Mouse (Mus musculus) kidney, embryonic 15.5 days (tissue): ENCODE measurements at regions not wholly inside any gene's neighbourhood (a gene's known extent, or its start where the extent isn't known, plus 50 kb on each side); places are given as distances from the start of the nearest gene placed in this dataset.
A peak's percentile ranks its signal among the peaks of the same experiment; 100 is the strongest.

ENCODE experiments used
- ATAC-seq: fragments of 200-750 bp; cut with Nextera tagmentation; replicated peaks from 2 replicates; pipeline ENCODE4 v1.8.0; 2017; ENCODE audit warnings: moderate TSS enrichment; ENCODE audit not compliant: low FRiP score
- H3K27ac ChIP-seq: fragments of 300-500 bp; sonication (generic); 2 replicates; pipeline ENCODE4 v1.5.1; 2015; ENCODE audit warnings: mild to moderate bottlenecking, inconsistent platforms
- H3K27me3 ChIP-seq: fragments of 300-500 bp; sonication (generic); 2 replicates; pipeline ENCODE4 v1.6.1; 2015; ENCODE audit warnings: inconsistent platforms
- H3K36me3 ChIP-seq: fragments of 300-500 bp; sonication (generic); 2 replicates; pipeline ENCODE4 v1.6.1; 2015; ENCODE audit warnings: inconsistent platforms
- H3K4me1 ChIP-seq: fragments of 300-500 bp; sonication (generic); 2 replicates; pipeline ENCODE4 v1.6.1; 2015; ENCODE audit warnings: inconsistent platforms
- H3K4me2 ChIP-seq: fragments of 300-500 bp; sonication (generic); 2 replicates; pipeline ENCODE4 v1.6.1; 2015; ENCODE audit warnings: moderate library complexity, mild to moderate bottlenecking, inconsistent platforms
- H3K4me3 ChIP-seq: fragments of 300-500 bp; sonication (generic); replicated peaks from 2 replicates; pipeline ENCODE4 v1.5.1; 2015; ENCODE audit warnings: mild to moderate bottlenecking, inconsistent platforms
- H3K9ac ChIP-seq: fragments of 300-500 bp; sonication (generic); 2 replicates; pipeline ENCODE4 v1.6.1; 2015; ENCODE audit warnings: mild to moderate bottlenecking, inconsistent platforms
- H3K9me3 ChIP-seq: fragments of 300-500 bp; sonication (generic); replicated peaks from 2 replicates; pipeline ENCODE4 v1.6.1; 2016; ENCODE audit warnings: inconsistent platforms
- WGBS: fragments of 180-500 bp; shearing (Covaris S2); methylation state at CpG from one replicate; pipeline ENCODE4 v1.1.7; 2015; ENCODE audit warnings: mixed read lengths; 5-methylcytosine and 5-hydroxymethylcytosine counted together

- ATAC-seq = no peak
Observed at GRCm38 (mm10) chr19:45288722-45289121, 53.1 kb upstream of the Lbx1 start.

GRCm38 (mm10) chr19:45297812-45298211, 62.2 kb upstream of the Lbx1 start:
- ATAC-seq = no peak
- no peak overlapping the region for H3K9ac ChIP-seq
- H3K9me3 ChIP-seq = no peaks in the 10 kb centered on the region
- H3K36me3 ChIP-seq = no peaks in the 10 kb centered on the region
- peaks cover 77% of the 10 kb centered on the region for H3K27me3 ChIP-seq
- H3K4me1 ChIP-seq = peaks cover 46% of the 10 kb centered on the region
- 36% methylated on average over 3 of the region's 3 CpGs for WGBS
- H3K4me2 ChIP-seq = no peak overlapping the region
- no peak overlapping the region for H3K27ac ChIP-seq
- no peak overlapping the region for H3K4me3 ChIP-seq

More at GRCm38 (mm10) chr19:45288722-45289121, 53.1 kb upstream of the Lbx1 start:
- no peaks in the 10 kb centered on the region for H3K36me3 ChIP-seq
- no peak overlapping the region for H3K27ac ChIP-seq
- no peaks in the 10 kb centered on the region for H3K9me3 ChIP-seq
- peaks cover 33% of the 10 kb centered on the region for H3K27me3 ChIP-seq
- H3K9ac ChIP-seq = no peak overlapping the region
- H3K4me2 ChIP-seq = no peak overlapping the region
- H3K4me1 ChIP-seq = peaks cover 9% of the 10 kb centered on the region
- no peak overlapping the region for H3K4me3 ChIP-seq
- 81% methylated on average over 2 of the region's 2 CpGs for WGBS

GRCm38 (mm10) chr19:45299341-45299740, 63.7 kb upstream of the Lbx1 start:
- H3K27me3 ChIP-seq = peaks cover 80% of the 10 kb centered on the region
- WGBS = 78% methylated on average over 3 of the region's 3 CpGs
- H3K4me1 ChIP-seq = peaks cover 43% of the 10 kb centered on the region
- H3K9me3 ChIP-seq = no peaks in the 10 kb centered on the region
- no peaks in the 10 kb centered on the region for H3K36me3 ChIP-seq
- ATAC-seq = no peak
- no peak overlapping the region for H3K27ac ChIP-seq
- H3K4me3 ChIP-seq = no peak overlapping the region
- H3K4me2 ChIP-seq = no peak overlapping the region
- H3K9ac ChIP-seq = no peak overlapping the region

- H3K9me3 ChIP-seq = no peaks in the 10 kb centered on the region
- H3K4me2 ChIP-seq = no peak overlapping the region
- WGBS = 59% methylated on average over 5 of the region's 5 CpGs
- no peak overlapping the region for H3K27ac ChIP-seq
- H3K4me1 ChIP-seq = peaks cover 41% of the 10 kb centered on the region
- no peaks in the 10 kb centered on the region for H3K36me3 ChIP-seq
- H3K4me3 ChIP-seq = no peak overlapping the region
- H3K27me3 ChIP-seq = peaks cover 81% of the 10 kb centered on the region
- ATAC-seq = no peak
- no peak overlapping the region for H3K9ac ChIP-seq
Observed at GRCm38 (mm10) chr19:45299768-45300167, 63.8 kb upstream of the Btrc start.

- H3K36me3 ChIP-seq = no peaks in the 10 kb centered on the region
- peaks cover 84% of the 10 kb centered on the region for H3K27me3 ChIP-seq
- H3K4me3 ChIP-seq = peak overlapping the region; percentile 52
- WGBS = 6% methylated on average over 22 of the region's 22 CpGs
- 0 out of 2 replicates have a peak, but pooled peaks have one; percentile 34 for ATAC-seq
- peaks cover 33% of the 10 kb centered on the region for H3K4me1 ChIP-seq
- H3K9ac ChIP-seq = peak overlapping the region; percentile 54; the same call in 1 of the 2 replicates
- no peak overlapping the region for H3K27ac ChIP-seq
- H3K9me3 ChIP-seq = no peaks in the 10 kb centered on the region
- H3K4me2 ChIP-seq = peak overlapping the region; percentile 93
Observed at GRCm38 (mm10) chr19:45300691-45301431, 62.7 kb upstream of the Btrc start.

GRCm38 (mm10) chr19:45301432-45301732, 62.2 kb upstream of the Btrc start:
- Histone ChIP-seq H3K9ac (peak overlapping the region; percentile 54), H3K27me3 (peaks cover 84% of the 10 kb centered on the region), H3K36me3 (no peaks in the 10 kb centered on the region), H3K4me1 (peaks cover 33% of the 10 kb centered on the region), H3K9me3 (no peaks in the 10 kb centered on the region), H3K4me3 (peak overlapping the region; percentile 52), H3K4me2 (peak overlapping the region; percentile 93), H3K27ac (peak overlapping the region; percentile 49)
- 3% methylated on average over 16 of the region's 16 CpGs for WGBS
- no peak for ATAC-seq

GRCm38 (mm10) chr19:45301733-45302547, 61.6 kb upstream of the Btrc start:
- 0 out of 2 replicates have a peak, but pooled peaks have one; percentile 29 for ATAC-seq
- under 1% methylated on average over 58 of the region's 58 CpGs for WGBS
- no peaks in the 10 kb centered on the region for H3K9me3 ChIP-seq
- H3K4me2 ChIP-seq = peak overlapping the region; percentile 93
- H3K4me3 ChIP-seq = peak overlapping the region; percentile 52
- peaks cover 82% of the 10 kb centered on the region for H3K27me3 ChIP-seq
- H3K9ac ChIP-seq = peak overlapping the region; percentile 54
- no peaks in the 10 kb centered on the region for H3K36me3 ChIP-seq
- H3K4me1 ChIP-seq = peaks cover 33% of the 10 kb centered on the region
- H3K27ac ChIP-seq = peak overlapping the region; percentile 49

- ATAC-seq = 0 out of 2 replicates have a peak, but pooled peaks have one; percentile 17
- Histone ChIP-seq H3K36me3 (no peaks in the 10 kb centered on the region), H3K4me1 (peaks cover 33% of the 10 kb centered on the region), H3K4me3 (peak overlapping the region; percentile 52), H3K9me3 (no peaks in the 10 kb centered on the region), H3K9ac (no peak overlapping the region), H3K27ac (no peak overlapping the region), H3K4me2 (peak overlapping the region; percentile 93), H3K27me3 (peaks cover 80% of the 10 kb centered on the region)
- WGBS = 11% methylated on average over 16 of the region's 16 CpGs
Observed at GRCm38 (mm10) chr19:45302548-45303241, 60.8 kb upstream of the Btrc start.

- peaks cover 68% of the 10 kb centered on the region for H3K27me3 ChIP-seq
- ATAC-seq = peak; percentile 47; the same call in 1 of the 2 replicates
- WGBS = 0% methylated on average over 8 of the region's 8 CpGs
Observed at GRCm38 (mm10) chr19:45304538-45304937, 59.0 kb upstream of the Btrc start.

GRCm38 (mm10) chr19:45307299-45308275, 55.9 kb upstream of the Btrc start:
- Histone ChIP-seq H3K27ac (no peak overlapping the region), H3K9ac (no peak overlapping the region), H3K4me1 (peaks cover 48% of the 10 kb centered on the region), H3K9me3 (no peaks in the 10 kb centered on the region), H3K4me3 (no peak overlapping the region), H3K27me3 (peaks cover 44% of the 10 kb centered on the region), H3K4me2 (no peak overlapping the region), H3K36me3 (no peaks in the 10 kb centered on the region)
- no peak for ATAC-seq
- WGBS = 56% methylated on average over 16 of the region's 16 CpGs

More at GRCm38 (mm10) chr19:45304538-45304937, 59.0 kb upstream of the Btrc start:
- Histone ChIP-seq H3K36me3 (no peaks in the 10 kb centered on the region), H3K4me3 (no peak overlapping the region), H3K9me3 (no peaks in the 10 kb centered on the region), H3K9ac (no peak overlapping the region), H3K4me2 (peak overlapping the region; percentile 34; the same call in 1 of the 2 replicates), H3K4me1 (peaks cover 40% of the 10 kb centered on the region), H3K27ac (no peak overlapping the region)

- no peak overlapping the region for H3K4me2 ChIP-seq
- H3K4me1 ChIP-seq = peaks cover 54% of the 10 kb centered on the region
- H3K36me3 ChIP-seq = no peaks in the 10 kb centered on the region
- H3K27me3 ChIP-seq = peaks cover 32% of the 10 kb centered on the region
- no peak overlapping the region for H3K9ac ChIP-seq
- no peak overlapping the region for H3K4me3 ChIP-seq
- 55% methylated on average over 8 of the region's 8 CpGs for WGBS
- no peak overlapping the region for H3K27ac ChIP-seq
- ATAC-seq = no peak
- no peaks in the 10 kb centered on the region for H3K9me3 ChIP-seq
Observed at GRCm38 (mm10) chr19:45308676-45309275, 54.8 kb upstream of the Btrc start.
